Mouse (Mus musculus): ENCODE results near the gene Rnls. TPM values are rescaled to one million over a fixed set of nuclear protein-coding genes. Genes with fewer than 3 reads are reported as not detected.

The Rnls gene
- total RNA-seq, 2 experiments from 2014 or later: 1.5 TPM

DNA sequence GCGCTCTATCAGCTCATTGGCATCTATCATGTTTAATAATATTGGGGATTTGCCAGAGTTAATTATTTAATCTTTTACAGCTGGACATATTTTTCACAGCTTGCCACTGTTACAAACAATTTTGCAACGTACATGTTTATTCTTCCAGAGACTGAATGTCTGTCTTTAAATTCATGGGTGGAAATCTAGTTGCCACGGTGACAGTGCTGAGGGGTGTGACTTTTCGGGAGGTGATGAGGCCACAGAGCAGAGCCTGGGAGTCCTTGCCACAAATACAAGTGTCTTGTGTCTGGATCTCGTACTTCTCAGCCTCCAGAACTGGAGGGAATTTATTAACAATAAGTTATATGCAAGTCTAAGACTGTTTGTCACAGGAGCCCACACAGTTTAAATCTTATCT, 212.5 kb downstream of the Rnls start:
- no peak for DNase-seq

DNA sequence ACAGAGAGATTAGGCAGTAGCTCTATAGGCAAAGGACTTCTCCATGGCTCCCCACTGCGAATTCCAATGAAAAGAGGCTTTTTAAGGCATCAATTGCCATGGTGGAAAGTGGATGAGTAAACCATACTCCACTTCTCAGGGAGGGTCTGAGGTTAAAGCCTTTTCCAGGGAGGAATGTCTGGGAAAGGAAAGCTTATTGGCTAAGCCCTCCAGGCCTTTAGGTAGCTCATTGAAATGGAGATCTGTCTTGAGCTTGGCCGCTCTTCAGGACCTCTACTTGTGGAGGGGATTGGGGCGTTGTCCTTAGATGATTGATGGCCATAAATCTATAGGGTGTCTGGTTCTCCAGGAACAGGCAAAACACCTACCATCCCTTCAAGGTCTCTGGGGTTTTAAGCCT, 213.2 kb downstream of the Rnls start:
- DNase-seq: no peak

DNA sequence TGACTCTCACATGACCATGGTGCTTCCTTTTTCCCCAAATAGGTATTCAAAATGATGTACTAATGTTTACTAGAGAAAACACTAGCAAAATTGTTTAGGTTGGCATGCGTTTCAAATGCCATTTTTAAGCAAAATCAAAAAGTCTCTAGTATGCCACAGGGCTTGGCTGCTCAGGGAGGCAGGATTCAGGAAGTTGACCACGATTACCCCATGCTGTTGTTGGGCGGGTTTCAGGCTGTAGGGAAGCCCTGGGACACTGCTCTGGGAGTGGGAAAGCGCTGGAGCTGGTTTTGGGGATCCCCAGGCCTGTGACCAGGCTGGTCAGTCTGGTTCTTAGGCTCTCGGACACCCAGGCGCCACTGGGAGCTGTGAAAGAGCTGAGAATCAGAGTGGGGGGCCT, 213.7 kb downstream of the Rnls start:
- DNase-seq: no peak

DNA sequence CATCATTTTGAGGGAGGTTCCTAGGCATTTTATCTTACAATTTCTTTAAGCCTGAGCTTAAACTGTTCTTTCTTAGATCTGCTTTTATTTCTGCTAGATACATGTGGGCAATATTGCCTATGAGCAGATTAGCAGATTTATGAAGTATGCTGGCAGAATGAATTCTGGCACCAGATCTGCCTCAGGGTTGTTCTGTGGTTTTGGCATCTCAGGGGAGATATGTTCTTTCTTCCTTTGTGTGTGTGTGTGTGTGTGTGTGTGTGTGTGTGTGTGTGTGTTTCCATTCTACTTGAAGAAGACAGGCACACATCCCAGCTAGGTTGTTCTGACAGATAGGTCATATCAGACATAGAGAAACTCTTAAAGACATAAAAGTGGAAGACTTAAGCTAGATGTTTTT, 218.1 kb downstream of the Rnls start:
- DNase-seq: no peak

DNA sequence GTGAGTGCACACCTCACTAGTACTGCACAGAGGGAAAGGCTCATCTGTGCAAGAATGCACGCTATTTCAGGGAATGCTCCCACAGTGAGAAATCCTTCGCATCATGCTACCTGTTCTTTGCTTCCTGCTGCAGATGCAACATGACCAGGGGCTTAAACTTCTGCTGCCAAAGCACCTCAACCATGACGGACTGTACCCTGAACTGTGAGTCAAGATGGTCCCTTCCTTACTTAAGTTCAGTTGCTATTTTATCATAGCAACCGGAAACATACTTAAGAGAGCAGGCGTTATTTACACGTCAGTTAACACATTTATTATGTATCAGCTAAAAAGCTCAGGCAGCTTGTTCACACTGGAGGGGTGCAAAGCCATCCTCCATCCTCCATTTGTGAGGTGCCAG, 222.2 kb downstream of the Rnls start:
- DNase-seq: no peak

DNA sequence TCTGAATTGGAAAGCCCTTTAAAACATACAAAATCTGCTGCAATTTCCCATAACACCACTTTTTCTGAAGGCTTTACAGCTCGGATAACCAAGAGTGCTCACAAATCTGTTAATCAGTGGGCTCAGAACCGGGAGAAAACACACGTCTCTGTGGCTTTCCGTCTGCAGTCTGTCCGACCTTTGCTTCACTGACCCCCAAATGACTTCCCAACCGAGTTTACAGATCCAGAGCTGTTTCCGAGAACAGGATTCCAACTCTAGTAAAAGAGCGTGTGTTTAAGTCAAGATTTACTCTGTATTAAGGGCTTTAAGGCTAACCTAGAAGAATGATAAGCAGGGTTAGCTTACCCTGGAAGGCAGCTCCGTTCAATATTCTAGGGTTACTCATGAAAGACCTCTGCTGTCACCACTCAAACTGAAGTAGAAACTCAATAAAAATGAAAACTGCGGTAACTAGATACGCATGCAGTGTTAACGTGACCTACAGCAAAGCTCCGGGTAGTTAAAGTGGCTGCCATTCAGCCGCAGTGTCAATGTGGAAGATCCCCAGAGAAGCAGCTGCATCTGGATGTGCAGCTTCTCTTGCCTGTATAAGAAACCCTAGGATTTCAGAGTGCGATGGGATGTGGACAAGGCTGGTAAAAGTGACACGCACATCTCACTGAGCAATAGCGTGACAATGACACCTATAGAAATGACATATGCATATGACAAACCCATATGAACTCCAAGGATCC, 224.4 kb downstream of the Rnls start:
- no peak for DNase-seq

DNA sequence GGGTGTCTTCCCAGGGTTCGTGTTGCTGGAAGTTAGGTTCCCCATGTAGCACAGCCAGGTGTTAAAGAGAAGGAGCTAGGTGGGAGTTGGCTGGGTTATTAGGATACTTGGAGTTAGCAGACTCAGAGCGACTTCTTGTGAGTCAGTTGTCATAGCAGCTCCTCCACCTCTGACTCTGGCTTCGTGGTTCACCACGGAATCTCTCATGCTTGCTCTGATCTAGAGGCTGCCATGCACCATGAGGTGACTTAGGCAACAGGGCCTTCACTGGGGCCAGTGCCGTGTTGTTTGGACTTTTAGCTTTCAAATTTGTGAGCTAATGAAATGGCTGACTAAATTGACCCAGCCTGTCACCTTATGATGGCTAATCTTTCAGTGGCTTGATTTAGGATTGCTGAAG, 227.3 kb downstream of the Rnls start:
- no peak for DNase-seq

DNA sequence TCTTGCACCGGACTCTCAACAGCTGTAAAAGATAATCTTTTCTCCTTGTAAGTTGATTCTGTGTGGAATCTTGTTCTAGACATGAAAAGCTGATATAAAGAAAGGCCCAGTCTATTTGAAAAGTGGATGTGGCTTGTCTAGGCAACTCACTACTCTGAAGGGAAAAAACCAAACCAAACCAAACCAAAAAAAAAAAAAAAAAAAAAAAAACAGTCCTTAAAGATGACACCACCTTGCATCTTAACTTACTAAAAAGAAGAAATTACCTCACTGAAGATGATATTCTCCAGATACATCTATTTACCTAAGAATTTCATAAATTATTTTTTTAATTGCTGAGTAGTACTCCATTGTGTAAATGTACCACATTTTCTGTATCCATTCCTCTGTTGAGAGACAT, 230.2 kb downstream of the Rnls start:
- DNase-seq: no peak

DNA sequence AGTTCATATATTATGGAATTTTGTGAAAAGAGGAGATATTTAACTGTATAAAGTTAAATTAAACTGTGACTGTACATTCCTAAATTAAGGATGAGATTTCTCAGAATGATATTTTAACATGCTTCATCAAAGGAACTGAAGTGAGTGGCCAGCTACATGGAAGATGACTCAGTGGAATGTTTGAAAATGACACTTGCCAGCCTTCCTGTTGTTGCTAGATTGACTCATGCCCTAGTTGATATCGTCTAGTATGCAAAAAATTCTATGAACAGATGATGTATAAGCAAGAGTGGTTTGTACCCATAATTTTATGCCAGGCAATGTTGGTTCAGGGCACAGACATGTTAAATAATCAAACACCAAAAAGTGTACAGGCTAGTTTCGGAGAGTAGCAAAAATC, 232.2 kb downstream of the Rnls start:
- DNase-seq: no peak

DNA sequence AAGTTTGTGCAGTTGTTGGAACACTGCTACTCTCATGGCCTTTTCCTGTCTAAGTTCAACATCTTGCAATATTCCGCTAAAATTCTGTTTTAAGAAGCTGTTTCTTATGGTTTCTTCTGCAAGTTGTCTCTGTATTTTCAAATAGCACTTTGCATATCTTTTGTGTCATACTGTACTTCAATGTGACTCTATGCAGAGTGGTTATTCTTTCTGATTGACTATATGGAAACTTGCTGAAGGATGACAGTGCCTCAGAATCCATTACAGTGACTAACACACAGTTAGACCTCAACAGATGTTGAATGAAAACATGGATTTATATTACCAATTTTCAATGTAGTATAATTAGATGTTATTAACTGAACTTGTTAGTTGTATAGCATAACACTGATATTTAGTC, 232.9 kb downstream of the Rnls start:
- DNase-seq: no peak

DNA sequence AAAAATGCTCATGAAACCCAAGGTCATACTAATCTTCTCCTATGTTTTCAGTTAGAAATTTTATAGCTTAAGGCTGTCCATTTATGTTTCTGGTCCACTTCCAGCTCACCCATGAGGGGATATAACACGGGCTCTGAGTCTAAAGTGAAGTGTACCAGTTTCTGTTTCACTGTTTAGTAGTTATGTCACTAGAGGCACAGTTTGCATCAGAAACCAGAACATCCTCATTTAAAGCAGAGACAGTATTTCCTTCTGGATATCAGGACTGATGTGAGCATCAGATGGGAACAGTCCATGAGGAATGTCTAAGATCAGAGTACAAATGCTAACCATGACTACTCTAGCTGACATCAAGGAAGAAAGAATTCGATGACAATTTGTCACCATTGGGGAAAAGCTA, 233.9 kb downstream of the Rnls start:
- DNase-seq: no peak

DNA sequence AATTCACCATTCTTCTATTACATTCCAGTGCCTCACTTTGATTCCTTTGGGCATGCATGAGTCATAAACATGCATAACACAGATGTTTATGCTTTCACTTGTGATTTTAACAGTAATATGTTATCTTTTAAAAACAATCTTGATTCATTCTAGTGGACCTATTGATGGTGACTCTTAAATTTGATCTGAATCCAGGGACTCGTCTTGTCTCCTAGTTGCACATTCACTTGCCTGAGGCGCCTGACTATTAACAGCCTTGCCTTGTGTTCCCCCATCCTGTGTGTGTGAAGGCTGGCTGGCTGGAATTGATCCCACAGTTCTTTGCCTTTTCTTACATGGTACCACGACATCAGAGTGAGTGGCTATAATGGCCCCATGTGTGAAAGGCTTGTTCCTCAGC, 243.7 kb downstream of the Rnls start:
- no peak for DNase-seq

DNA sequence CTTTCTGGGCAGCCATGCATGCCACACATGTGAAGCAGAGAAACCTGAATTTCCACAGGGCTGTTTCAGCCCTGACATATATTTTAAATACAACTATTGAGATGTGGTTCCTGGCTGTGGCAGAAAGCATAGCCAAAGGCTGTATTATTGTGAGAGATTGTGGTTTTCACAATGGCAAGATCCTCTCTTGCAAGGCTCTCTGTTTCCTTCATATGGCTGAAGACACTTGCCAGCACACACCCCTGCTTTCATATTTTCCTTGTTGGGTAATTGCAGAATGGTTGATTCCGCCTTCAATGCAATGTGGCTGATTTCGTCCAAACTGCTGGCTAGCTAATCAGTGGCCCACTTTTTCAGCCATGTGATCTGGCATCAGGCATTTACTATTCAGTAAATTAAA, 248.9 kb downstream of the Rnls start:
- no peak for DNase-seq

DNA sequence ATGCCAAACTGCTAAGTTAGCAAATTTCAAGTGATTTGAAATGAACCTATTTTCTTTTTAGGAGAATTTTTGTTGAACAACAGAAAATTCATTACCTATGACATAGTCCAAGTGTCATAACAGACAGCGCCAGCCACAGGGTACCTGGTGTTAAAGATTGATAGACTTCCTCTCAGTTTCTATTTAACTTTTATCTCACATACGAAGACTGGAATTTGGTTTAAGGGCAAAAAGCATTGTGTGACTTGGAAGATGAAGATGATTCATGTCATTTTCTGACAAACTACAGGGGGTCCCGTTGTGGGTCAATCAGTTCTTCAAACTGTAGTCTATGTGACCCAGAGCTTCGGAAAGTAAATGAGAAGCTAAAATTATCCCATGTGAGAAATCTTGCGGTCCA, 254.8 kb downstream of the Rnls start:
- no peak for DNase-seq

DNA sequence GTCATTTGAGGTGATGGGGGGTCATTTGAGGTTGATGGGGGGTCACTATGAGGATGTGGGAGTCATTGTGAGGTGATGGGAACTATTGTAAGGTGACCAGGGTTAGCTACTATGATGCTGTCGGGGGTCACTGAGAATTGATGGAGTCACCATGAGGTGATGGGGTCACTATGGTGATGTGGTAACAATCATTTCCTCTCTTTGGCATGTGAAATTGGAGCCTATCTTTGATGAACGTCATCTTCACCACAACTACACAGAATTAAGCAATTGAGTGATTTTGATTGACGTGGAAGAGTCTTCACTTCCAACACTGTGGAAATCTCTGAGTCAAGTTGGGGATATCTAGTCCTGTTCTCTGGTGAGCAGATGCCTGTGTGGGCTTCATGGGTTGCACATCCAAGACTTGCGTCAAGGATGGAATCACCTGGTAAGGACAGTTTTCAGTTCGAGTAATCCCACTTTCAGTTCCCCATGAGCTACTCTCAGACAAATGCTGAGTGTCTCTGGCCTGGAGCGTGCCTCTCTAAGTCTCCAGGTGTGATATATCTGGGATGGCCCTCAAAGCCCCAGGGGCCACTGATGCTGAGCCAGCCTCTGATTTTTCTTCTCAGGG, 269.4 kb downstream of the Rnls start:
- DNase-seq: no peak

DNA sequence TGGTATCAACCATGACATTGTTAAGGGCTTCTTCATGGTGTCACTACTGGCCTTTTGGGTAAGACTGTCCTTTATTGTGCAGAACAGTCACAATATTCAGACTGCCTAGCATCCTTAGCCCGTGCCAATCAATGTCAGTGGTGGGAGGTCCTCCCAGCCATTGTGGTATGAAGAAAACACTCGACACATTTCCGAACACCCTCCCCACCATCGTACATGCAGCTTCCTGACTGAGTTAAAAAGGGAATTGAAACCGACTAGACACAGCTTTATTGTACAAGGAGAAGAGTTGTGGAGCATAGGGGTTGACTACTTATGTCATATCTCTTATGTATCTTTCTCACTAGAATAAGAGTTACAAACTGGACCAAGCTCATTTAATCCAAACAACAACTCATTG, 272.1 kb downstream of the Rnls start:
- no peak for DNase-seq

DNA sequence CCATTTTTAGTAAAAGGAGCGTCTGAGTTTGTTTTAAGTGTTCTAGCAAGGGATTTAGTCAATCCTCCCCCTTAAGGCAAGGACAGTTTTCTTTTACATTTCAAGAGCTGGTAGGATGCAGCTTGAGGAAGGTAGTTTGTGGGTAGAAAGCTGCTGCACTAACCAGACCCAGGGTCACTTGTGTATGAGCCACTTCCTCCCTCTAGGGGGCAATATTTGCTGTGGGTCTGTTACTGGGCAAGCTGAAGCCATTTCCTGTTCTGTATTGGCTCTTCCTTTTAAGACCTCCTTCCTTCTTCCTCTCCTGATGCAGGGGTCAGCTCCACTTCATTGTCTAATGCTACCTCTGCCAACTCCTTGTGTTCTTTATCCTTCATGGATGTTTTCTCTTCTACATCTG, 273.2 kb downstream of the Rnls start:
- no peak for DNase-seq

DNA sequence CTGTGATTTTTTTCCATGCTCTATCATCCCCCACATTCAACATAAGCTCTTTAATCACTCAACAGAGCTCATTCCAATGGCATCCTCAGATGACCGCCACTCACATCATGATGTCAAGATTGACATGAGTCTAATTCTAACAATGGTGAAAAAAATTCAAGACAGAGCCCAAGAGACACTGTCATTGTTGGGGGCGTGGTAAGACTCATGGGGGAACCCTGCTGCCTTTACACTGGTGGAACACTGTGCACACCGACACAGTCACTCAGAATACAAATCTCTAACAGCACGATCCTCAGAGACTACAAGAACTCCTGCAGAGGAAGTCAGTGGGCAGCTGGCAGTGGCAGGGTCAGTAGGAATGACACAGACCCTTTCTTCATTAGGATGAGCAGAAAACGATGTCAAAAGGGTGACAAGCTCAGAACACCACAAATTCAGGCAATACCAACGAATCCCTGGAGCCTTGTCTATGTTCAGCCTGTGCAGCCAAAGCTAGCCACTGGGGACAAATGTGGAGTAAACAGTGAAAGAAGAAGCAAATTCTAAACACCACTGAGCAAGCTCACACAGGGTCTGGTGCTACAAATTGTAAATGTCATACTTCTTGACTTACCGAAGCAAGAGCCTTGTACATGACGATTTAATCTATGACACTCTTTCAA, 277.3 kb downstream of the Rnls start:
- DNase-seq: no peak

DNA sequence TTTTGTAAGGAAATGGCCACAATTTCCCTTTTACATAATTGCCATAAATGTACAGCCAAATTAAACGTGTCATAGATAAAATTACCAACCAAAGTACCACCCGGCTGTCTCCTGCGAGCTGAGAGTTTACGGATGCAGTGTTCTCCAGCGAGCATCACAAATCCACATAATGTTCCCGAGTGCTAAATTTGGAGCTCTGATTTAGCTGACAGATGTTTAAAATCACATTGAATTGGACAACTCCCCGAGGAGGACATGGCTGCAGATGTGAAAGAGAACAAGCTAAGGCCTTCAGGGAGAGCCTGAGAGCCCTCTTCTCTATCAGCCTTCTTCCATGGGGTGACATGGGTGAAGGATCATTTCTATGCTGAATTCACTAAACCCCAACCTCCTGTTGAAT, 278.3 kb downstream of the Rnls start:
- DNase-seq: no peak

DNA sequence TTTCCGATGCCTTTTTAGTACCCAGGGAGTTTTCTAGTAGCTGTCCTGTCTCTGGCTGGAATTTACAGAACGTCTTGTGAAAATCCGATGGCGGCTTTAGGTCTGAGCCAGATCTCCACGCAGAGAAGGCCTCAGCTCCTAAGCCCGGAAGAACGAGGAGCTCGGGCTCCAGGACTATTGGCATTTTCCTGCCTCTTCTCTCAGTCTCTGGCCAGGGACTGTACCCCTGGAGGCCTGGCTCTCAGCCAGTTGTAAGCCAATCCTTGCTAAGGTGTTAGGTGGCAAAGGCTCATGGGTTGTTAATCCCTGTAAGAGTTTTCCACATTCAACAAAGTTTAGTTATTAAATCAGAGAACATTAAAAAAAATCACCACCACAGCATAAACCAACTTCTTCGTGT, 281.7 kb downstream of the Rnls start:
- no peak for DNase-seq

DNA sequence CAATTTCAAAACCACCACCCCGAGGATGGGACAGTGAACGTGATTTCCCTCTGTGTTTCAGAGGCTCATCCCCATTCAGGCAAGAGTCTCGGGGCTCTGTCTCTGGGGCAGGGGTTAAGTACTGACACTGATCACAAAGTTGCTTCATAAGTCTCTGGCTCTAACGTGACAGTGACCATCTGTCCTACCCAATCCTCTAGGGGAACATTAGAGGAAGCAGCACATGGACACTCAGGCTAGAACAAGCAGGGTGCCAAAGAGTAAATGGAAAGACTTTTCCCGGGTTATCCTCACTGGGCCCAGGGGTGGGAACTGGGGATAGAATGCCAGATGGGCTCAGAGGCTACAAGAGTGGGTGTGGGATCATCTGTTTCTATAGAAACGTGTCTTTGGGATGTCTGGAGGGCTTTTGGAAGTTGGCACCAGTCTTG, 282.1 kb downstream of the Rnls start:
- DNase-seq: no peak

DNA sequence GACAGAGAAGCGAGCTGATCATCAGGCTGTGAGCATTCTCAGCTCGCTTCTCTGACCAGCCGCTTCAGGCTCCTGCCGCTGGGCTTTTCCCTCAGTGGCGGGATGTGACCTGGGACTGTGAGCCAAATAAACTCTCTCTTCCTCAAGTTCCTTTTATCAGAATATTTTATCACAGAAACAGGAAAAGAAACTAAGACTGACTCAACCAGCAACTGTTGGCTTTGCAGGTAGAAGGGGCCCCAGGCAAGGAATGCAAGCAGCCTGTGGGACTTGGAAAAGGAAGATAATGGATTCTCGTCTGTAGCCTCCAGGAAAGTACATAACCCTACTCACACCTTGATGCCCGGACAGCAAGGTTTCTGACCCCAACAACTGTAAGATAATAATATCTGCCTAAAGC, 283.0 kb downstream of the Rnls start:
- DNase-seq: no peak

DNA sequence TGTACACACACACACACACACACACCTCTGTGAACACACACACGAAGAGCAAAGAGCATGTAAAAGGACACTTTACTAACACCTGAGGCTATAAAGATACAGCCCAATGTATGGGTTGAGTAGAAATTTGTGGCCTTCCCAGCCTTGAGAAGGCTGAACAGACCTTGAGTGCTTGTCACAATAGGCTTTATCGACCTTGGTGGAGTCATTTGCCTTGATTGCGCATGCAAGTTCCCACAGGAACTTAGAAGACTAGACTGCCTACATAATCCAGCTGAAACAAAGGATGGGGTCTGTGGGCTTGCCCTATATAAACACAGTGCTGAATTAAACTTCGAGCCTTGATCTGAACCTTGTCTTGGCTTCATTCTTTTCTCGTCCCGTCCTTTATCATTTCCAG, 288.2 kb downstream of the Rnls start:
- no peak for DNase-seq

DNA sequence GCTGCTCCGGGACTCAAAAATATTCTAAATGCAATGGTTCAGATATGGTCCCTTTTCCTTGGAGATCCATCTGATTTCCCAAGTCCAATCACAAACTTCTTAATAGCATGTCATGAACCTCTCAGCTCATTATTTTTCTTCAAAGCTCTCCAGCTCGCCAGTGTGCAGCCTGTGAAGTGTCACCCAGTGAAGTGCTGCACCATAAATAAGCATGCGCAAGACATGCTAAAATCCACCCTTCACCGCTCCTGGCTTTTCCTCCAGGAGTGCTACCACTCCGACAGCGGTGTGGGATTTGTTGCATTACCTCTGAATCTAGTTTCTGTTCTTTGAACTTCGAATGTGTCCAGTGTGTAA, 289.3 kb downstream of the Rnls start:
- no peak for DNase-seq
